Mouse (Mus musculus): Measurements from ENCODE around the gene Fhod1. TPM values are rescaled to one million over a fixed set of nuclear protein-coding genes. Genes with fewer than 3 reads are reported as not detected.
A peak's percentile ranks its signal among the peaks of the same experiment; 100 is the strongest.
"Not testable (repeated sequence)": the region's sequence is repeated elsewhere in the genome, so short reads cannot be mapped to it uniquely, and the experiment has no call there.

The Fhod1 gene
- polyA plus RNA-seq, 1 experiment = 114 TPM

- 64% methylated on average over 8 of the region's 8 CpGs for WGBS
- TF ChIP-seq POLR2A (IDR thresholded peaks at IDR 0.05; ENCODE audit: borderline replicate concordance, extremely low read depth, low read depth, low read length) (no peak), CTCF (IDR thresholded peaks at IDR 0.05; ENCODE audit: insufficient read depth, low read length) (no peak)
- Histone ChIP-seq H3K4me1 (ENCODE audit: control insufficient read depth, insufficient read depth, low read length) (peaks cover 11% of the 10 kb centered on the region), H3K4me3 (replicated peaks; ENCODE audit: extremely low read depth, low read depth, low read length) (no peak overlapping the region)
- DNase-seq = no peak
Observed at GRCm38 (mm10) chr8:105303396-105303795, 44.4 kb downstream of the Fhod1 start.

- Histone ChIP-seq H3K4me1 (ENCODE audit: control insufficient read depth, insufficient read depth, low read length) (peaks cover 21% of the 10 kb centered on the region), H3K4me3 (replicated peaks; ENCODE audit: extremely low read depth, low read depth, low read length) (no peak overlapping the region)
- DNase-seq = no peak
- 94% methylated on average over 8 of the region's 8 CpGs for WGBS
- TF ChIP-seq POLR2A (IDR thresholded peaks at IDR 0.05; ENCODE audit: borderline replicate concordance, extremely low read depth, low read depth, low read length) = no peak
- no peak for TF ChIP-seq CTCF (IDR thresholded peaks at IDR 0.05; ENCODE audit: insufficient read depth, low read length)
Observed at GRCm38 (mm10) chr8:105299962-105300361, 47.8 kb downstream of the Fhod1 start.

GRCm38 (mm10) chr8:105298351-105299252, 49.2 kb downstream of the Fhod1 start:
- WGBS = 38% methylated on average over 18 of the region's 18 CpGs
- TF ChIP-seq POLR2A (IDR thresholded peaks at IDR 0.05; ENCODE audit: borderline replicate concordance, extremely low read depth, low read depth, low read length) (no peak), CTCF (IDR thresholded peaks at IDR 0.05; ENCODE audit: insufficient read depth, low read length) (no peak)
- no peak for DNase-seq
- Histone ChIP-seq H3K4me3 (replicated peaks; ENCODE audit: extremely low read depth, low read depth, low read length) (peak overlapping the region; percentile 83), H3K4me1 (ENCODE audit: control insufficient read depth, insufficient read depth, low read length) (peaks cover 18% of the 10 kb centered on the region)

GRCm38 (mm10) chr8:105297511-105298192, 50.1 kb downstream of the Fhod1 start, which contains the start of gene E2f4:
Gene E2f4, plus strand, starts transcription at chr8:105297663.
- under 1% methylated on average over 58 of the region's 58 CpGs for WGBS

DNA sequence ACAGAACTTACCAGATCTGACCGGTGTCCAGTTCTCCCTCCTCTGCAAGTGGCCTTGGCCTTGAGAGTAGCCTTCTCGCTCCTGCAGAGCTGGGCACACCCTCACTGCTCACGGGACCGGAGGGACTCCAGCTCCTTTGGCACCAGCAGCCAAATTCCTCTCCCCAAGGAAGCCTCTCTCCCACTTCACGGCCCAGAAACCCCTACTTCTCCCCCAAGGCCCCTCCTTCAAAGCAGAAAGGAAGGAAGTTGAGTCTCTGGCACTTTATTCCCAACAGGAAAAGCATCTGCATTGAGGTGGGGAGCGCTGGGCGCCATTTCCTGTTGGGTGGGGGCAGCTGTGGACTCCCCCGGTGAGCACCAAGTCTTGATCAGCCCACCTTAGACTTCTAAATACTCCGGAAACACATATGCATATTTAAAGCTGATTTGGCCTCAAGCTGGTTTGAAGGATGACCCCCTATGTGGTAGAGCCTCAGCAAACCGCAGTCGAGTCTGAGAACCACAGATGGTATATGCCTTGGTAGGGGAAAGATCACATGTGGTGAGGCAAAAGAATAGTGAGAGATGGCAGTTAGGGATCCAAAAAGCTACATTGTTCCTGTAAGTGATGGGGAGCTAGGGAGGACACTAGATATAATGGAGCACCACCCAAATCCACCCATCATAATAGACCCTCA, 51.7 kb downstream of the Fhod1 start, which contains the start of gene Exoc3l:
TSS of gene Exoc3l (minus strand) at position 207 of the 679 bp plus-strand sequence.
- 22% methylated on average over 11 of the region's 11 CpGs for WGBS

More at GRCm38 (mm10) chr8:105297511-105298192, 50.1 kb downstream of the Fhod1 start, which contains the start of gene E2f4:
- H3K4me3 ChIP-seq (replicated peaks; ENCODE audit: extremely low read depth, low read depth, low read length) = peak within 1 kb of the TSS; percentile 83
- peaks cover 18% of the 10 kb centered on the region for H3K4me1 ChIP-seq (ENCODE audit: control insufficient read depth, insufficient read depth, low read length)
- peak; percentile 84 for DNase-seq
- TF ChIP-seq CTCF (IDR thresholded peaks at IDR 0.05; ENCODE audit: insufficient read depth, low read length) (no peak), POLR2A (IDR thresholded peaks at IDR 0.05; ENCODE audit: borderline replicate concordance, extremely low read depth, low read depth, low read length) (no peak)

GRCm38 (mm10) chr8:105295256-105295655, 52.5 kb downstream of the Fhod1 start:
- 36% methylated on average over 11 of the region's 11 CpGs for WGBS
- TF ChIP-seq POLR2A (IDR thresholded peaks at IDR 0.05; ENCODE audit: borderline replicate concordance, extremely low read depth, low read depth, low read length) = no peak
- TF ChIP-seq CTCF (IDR thresholded peaks at IDR 0.05; ENCODE audit: insufficient read depth, low read length) = no peak
- no peak for DNase-seq
- Histone ChIP-seq H3K4me1 (ENCODE audit: control insufficient read depth, insufficient read depth, low read length) (peaks cover 23% of the 10 kb centered on the region), H3K4me3 (replicated peaks; ENCODE audit: extremely low read depth, low read depth, low read length) (peak overlapping the region; percentile 70)

More for the DNA sequence above, 51.7 kb downstream of the Fhod1 start, which contains the start of gene Exoc3l:
- TF ChIP-seq POLR2A (IDR thresholded peaks at IDR 0.05; ENCODE audit: borderline replicate concordance, extremely low read depth, low read depth, low read length) (peak; percentile 44; the same call in 1 of the 2 replicates), CTCF (IDR thresholded peaks at IDR 0.05; ENCODE audit: insufficient read depth, low read length) (no peak)
- H3K4me3 ChIP-seq (replicated peaks; ENCODE audit: extremely low read depth, low read depth, low read length) = peak within 1 kb of the TSS; percentile 70
- H3K4me1 ChIP-seq (ENCODE audit: control insufficient read depth, insufficient read depth, low read length) = peaks cover 18% of the 10 kb centered on the region
- DNase-seq = no peak

- peaks cover 27% of the 10 kb centered on the region for H3K4me1 ChIP-seq (ENCODE audit: control insufficient read depth, insufficient read depth, low read length)
- peak overlapping the region; percentile 70 for H3K4me3 ChIP-seq (replicated peaks; ENCODE audit: extremely low read depth, low read depth, low read length)
- DNase-seq = no peak
- 56% methylated on average over 9 of the region's 9 CpGs for WGBS
- TF ChIP-seq CTCF (IDR thresholded peaks at IDR 0.05; ENCODE audit: insufficient read depth, low read length) (no peak), POLR2A (IDR thresholded peaks at IDR 0.05; ENCODE audit: borderline replicate concordance, extremely low read depth, low read depth, low read length) (no peak)
Observed at GRCm38 (mm10) chr8:105294776-105295175, 53.0 kb downstream of the Fhod1 start.

DNA sequence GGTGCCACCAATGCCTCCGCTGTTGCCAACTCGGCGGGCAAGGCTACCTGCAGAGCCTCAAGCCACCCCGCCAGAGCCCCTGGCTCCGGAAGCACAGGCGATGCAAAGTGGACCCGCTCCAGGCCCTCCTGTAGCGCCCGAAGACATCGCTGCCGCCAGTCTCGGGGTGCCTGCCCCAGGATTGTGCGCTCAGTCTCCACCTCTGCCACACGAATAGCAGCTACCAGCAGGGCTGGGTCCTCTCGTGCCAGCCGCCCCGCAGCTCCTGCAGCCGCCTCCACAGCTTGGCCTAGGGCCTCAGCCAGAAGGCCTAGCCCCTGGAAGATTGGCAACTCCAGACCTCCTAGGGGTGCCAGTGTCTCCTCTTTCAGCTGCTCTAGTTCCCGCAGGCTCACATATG, 54.3 kb downstream of the Fhod1 start:
- no peak for TF ChIP-seq POLR2A (IDR thresholded peaks at IDR 0.05; ENCODE audit: borderline replicate concordance, extremely low read depth, low read depth, low read length)
- TF ChIP-seq CTCF (IDR thresholded peaks at IDR 0.05; ENCODE audit: insufficient read depth, low read length) = no peak
- Histone ChIP-seq H3K4me1 (ENCODE audit: control insufficient read depth, insufficient read depth, low read length) (peaks cover 23% of the 10 kb centered on the region), H3K4me3 (replicated peaks; ENCODE audit: extremely low read depth, low read depth, low read length) (no peak overlapping the region)
- no peak for DNase-seq
- 77% methylated on average over 19 of the region's 19 CpGs for WGBS

DNA sequence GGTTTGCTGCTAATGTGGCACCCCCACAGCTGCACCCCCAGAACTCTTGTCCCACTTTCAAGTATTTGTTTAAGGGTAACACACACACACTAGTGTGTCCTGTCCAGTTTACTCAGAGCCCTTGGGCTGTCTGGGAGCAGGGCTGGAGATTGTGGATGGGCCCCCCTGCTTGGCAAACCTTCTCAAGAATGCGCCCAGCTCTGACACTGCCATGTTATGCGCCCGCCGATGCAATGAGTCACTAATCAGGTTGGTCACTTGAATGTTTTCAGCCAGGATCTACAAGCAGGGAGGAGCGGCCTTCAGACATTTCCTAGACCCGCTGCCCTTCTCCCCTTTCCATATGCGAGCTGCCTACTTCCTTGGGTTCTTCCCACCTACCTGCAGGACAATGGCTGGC, 55.3 kb downstream of the Fhod1 start:
- DNase-seq = no peak
- Histone ChIP-seq H3K4me1 (ENCODE audit: control insufficient read depth, insufficient read depth, low read length) (peaks cover 19% of the 10 kb centered on the region), H3K4me3 (replicated peaks; ENCODE audit: extremely low read depth, low read depth, low read length) (no peak overlapping the region)
- 65% methylated on average over 7 of the region's 7 CpGs for WGBS
- TF ChIP-seq POLR2A (IDR thresholded peaks at IDR 0.05; ENCODE audit: borderline replicate concordance, extremely low read depth, low read depth, low read length) (no peak), CTCF (IDR thresholded peaks at IDR 0.05; ENCODE audit: insufficient read depth, low read length) (no peak)

DNA sequence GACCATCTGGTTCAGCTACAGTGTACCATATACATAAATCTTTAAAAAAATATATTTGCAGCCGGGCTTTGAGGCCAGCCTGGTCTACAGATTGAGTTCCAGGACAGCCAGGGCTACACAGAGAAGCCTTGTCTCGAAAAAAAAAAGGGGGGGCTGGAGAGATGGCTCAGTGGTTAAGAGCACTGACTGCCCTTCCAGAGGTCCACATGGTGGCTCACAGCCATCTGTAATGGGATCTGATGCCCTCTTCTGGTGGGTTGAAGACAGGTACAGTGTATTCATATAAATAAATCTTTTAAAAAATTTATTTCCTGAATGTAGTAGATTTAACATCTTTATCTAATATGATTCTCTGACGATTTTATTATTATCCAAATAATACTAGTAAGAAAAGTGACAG, 56.0 kb downstream of the Fhod1 start:
- H3K4me3 ChIP-seq (replicated peaks; ENCODE audit: extremely low read depth, low read depth, low read length); DNase-seq: not testable (repeated sequence)
- H3K4me1 ChIP-seq (ENCODE audit: control insufficient read depth, insufficient read depth, low read length) = peaks cover 15% of the 10 kb centered on the region
- 64% methylated on average over 3 of the region's 3 CpGs for WGBS

DNA sequence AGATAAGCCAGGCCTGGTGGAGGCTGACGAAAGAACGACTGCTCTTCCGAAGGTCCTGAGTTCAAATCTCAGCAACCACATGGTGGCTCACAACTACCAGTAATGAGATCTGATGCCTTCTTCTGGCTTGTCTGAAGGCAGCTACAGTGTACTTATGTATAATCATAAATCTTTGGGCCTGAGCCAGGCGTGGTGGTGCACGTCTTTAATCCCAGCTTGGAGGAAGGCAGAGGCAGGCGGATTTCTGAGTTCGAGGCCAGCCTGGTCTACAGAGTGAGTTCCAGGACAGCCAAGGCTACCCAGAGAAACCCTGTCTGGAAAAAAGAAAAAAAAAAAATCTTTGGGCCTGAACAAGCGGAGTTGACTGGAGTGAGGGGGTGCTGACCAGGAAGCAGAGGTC, 56.4 kb downstream of the Fhod1 start:
- DNase-seq; H3K4me3 ChIP-seq (replicated peaks; ENCODE audit: extremely low read depth, low read depth, low read length): not testable (repeated sequence)
- 75% methylated on average over 8 of the region's 8 CpGs for WGBS
- H3K4me1 ChIP-seq (ENCODE audit: control insufficient read depth, insufficient read depth, low read length) = peaks cover 15% of the 10 kb centered on the region

All from lung, adult 2 months (tissue).